Mouse (Mus musculus) heart, adult 8-10 months (tissue): ENCODE data around the gene Smap2. TPM values are rescaled to one million over a fixed set of nuclear protein-coding genes. Genes with fewer than 3 reads are reported as not detected.

ENCODE experiments used
- DNase-seq: peaks from one replicate; pipeline ENCODE4 v3.0.0; 2022; ENCODE audit warnings: low spot score
- total RNA-seq, 4 experiments: library from RNA; stranded (reverse); gene quantifications; 2 replicates each; pipeline ENCODE4 v1.2.4; 2022

The Smap2 gene
- total RNA-seq, 4 experiments from 2014 or later, result 39.1 to 57.5 (median 49.1) TPM

DNA sequence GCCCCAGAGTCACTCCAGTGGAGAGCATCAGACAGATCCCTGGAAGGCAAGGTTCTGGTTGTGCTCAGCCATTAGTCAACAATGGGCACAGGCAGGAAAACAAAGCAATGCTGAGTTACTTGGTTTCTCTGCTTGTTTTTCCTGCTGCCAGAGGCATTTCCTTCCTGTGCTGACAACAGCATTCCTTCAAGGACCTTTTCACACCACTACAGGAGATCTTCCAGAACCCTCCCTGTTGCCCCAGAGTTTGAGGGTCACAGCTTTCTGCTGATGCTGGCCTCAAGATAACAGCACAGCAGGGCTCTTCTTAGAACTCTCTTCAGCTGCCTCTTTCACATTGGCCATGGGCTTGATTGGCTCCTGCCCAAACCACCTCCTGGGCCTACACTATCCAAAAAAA, 4.9 kb upstream of the Smap2 start:
- DNase-seq, result no peak

DNA sequence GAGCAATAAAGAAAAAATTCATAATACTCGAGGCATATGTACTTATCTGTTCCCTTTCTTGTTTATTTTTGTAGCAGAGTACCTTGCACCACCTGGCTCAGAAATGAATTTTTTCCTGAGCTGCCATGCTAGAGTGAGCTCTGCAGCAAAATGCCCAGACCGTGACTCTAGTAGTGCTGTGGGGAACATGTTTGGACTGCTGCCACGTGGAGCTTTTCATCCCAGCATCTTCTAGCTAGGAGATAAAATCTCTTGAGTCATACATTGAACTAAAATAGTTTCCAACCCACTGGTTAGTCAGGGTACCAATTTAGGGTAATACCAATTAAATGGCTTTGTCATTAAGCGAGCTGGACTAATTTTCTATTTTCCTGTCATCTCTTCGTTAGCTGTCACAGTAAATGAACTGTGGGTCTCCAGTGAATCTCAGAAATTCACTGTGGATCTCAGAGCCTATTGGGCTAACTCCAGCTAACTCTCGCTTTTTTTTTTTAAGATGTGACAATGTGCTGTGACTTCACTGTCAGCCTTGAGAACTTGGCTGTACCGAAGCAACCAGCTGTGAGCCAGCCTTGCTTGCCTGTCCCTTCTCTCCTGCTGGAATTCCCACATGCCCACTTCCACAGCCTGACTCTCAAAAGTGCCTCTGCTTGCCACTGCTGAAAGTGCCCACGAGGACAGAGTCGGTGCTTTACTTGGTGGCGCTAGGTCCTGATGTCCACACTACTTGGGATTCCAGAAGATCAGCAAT, 3.2 kb upstream of the Smap2 start:
- no peak for DNase-seq

DNA sequence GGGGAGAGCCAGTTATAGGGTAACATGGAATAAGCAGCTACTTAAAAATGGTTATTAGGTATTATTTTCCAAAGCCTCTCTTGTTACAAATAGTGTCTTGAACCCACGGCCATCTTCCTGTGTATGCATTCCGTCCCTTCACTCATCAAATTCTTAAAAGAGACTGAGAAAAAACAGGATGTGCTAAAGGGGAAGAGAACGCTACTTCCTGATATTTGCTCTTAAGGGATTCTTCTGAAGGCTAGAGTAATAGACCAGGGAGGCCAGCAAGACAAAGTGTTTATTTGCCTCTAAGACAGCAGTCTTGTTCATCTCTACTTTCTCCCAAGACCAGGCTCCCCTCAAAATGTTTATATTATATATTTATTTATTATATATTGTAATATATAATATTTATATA, 1.2 kb upstream of the Smap2 start:
- no peak for DNase-seq

GRCm38 (mm10) chr4:121016021-121016898, 787 bp downstream of the Smap2 start:
- peak; percentile 38 for DNase-seq

DNA sequence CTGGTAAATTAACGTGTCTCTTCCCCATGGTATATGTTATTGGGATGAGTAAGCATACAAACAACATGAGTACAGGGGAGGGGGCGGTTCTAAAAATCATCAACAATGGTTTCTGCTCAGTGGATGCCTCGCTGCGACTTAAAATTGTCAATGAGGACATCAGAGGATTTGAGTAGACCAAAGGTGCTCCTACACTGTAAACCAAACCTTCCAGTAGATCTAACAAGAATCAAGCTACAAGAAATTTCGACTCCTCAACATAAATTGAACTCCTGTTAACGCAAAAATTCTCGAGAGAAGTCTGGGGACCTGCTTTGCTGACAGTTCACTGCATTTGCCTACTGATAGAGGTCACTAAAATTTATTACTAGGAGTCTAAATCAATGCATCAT, 1.8 kb downstream of the Smap2 start:
- no peak for DNase-seq

DNA sequence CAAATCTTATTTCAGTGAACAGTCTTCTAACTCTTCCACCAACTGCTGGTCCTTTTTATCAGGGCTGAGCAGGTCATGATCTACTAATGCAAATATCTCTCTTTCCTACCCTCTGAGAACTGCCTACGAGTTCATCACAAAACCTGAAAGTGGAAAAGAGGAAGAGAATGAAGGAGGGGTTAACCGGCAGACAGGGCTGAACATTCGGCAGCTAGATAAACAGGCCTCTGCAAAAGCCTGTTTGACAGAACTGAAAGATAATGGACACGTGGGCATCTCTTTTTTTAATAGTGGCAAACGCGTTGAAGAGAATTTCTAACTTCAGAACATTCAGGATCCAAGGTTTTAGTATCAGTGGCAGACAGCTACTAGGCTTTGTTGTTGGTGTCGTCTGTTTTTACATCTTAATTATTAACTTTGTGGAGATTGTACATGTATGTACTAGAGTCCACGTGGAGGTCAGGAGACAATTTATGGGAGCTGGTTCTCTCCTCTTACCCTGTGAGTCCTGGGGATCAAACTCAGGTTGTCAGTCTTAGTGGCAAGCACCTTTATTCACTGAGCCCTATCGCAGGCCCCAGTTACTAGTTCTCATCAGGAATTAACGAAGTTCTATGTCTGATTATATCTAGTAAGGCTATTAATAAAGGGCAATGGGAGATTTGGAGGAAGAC, 2.3 kb downstream of the Smap2 start:
- no peak for DNase-seq

GRCm38 (mm10) chr4:121010770-121011549, 6.1 kb downstream of the Smap2 start:
- no peak for DNase-seq

GRCm38 (mm10) chr4:121009151-121009550, 7.9 kb downstream of the Smap2 start:
- DNase-seq, result no peak

GRCm38 (mm10) chr4:121008071-121008745, 8.8 kb downstream of the Smap2 start:
- no peak for DNase-seq

- DNase-seq, result no peak
Observed at GRCm38 (mm10) chr4:121007006-121007405, 10.0 kb downstream of the Smap2 start.

- DNase-seq, result no peak
Observed at GRCm38 (mm10) chr4:121004679-121005078, 12.4 kb downstream of the Smap2 start.

DNA sequence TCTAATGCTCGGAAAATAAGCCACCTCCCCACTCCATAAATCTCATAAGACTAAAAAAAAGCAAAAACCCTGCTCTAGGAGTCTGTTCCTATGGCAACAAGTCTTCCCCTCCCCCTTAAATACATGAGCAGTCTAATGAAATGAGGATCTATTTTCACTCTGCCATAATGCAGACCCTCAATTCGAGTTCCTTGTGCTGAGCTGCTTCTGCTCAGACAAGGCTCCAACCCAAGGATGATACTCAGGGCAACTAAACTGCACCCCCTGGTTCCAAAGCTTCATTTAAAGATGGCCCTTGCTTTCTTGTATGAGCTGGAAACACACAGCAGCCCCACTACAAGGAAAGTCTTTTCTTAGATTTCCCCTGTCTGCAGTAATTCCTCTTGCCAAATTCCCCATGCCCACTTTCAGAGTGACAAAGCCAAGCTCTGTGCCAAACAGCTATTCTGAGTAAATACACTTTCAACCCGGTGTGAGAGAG, 13.4 kb downstream of the Smap2 start:
- DNase-seq, result no peak

- no peak for DNase-seq
Observed at GRCm38 (mm10) chr4:121002400-121003171, 14.5 kb downstream of the Smap2 start.

DNA sequence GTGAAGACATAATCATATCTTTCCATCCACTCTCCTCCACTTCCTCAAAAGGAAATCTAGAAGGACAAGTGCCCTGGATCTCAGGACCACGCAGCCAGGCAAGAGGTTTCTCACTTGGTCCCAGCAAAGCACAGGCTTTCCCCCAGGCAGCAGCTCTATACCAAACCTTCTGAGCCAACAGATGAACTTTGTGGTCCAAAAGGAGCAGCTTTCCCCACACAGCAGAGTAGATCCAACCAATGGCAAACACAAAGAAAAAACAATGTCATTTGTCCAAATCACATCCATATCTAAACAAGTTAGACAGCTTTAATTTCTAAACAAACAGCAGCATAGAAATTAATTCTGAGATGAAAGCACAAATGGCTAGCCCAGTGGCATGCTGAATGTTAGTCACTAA, 15.4 kb downstream of the Smap2 start:
- DNase-seq, result no peak

GRCm38 (mm10) chr4:121001042-121001441, 16.0 kb downstream of the Smap2 start:
- no peak for DNase-seq

GRCm38 (mm10) chr4:120995911-120996310, 21.1 kb downstream of the Smap2 start:
- DNase-seq, result no peak

DNA sequence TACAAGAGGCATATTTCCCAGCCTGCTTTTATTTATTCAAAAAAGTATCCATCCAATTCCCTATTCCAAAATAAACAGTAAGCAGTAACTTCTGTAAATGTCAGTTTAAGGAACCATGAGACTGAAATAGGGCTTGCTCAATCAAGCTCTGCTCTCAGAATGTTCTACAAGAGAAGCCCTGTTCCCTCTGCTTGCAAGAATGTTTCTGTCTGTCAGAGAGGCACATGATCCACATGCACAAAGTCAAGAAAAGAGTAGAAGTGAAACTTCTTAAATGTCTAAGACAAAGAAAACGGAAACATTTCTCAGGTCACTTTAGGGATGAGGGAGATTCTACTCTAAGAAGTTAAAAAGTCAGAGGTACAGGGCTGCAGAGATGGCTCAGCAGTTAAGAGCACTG, 24.0 kb downstream of the Smap2 start:
- no peak for DNase-seq

DNA sequence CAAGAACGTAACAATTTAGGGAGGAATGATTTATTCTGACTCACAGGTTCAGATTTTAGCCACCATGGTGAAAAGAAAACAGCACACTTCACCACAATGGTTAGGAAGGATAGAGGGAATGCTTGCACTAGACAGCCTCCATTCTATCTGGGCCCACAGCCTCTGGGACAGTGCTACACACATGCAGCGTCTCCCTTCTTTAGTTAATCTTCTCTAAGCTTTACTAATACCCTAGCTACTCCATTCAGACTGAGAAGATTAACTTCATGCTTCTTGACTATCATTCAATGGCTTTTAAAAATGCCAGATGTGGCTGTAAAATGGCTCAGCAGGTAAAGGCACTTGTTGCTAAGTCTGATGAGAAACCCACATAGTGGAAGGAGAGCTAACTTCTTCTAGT, 24.8 kb downstream of the Smap2 start:
- DNase-seq, result no peak

- DNase-seq, result no peak
Observed at GRCm38 (mm10) chr4:120987319-120987718, 29.7 kb downstream of the Smap2 start.

DNA sequence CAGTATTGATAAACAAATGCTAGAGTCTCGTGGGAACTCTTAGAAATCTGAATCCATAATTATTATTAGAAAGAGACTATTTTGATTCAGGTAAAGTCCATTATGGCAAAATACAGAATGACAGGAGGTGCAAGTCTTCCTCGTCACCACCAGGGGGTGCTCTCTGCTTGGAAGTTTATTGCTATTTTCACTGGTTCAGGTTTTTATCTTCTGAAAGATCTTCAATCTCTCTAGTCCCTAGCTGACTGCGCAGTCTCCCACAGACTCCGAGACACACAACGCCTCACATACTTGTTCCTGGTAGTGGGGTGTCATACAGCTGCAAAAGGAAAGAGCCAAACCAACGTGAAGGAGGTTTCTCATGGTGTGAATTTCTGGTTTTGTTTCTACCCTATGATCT, 30.6 kb downstream of the Smap2 start:
- DNase-seq, result no peak
